ENCODE assay signal across 25 mouse cellular contexts in the genomic region with DNA sequence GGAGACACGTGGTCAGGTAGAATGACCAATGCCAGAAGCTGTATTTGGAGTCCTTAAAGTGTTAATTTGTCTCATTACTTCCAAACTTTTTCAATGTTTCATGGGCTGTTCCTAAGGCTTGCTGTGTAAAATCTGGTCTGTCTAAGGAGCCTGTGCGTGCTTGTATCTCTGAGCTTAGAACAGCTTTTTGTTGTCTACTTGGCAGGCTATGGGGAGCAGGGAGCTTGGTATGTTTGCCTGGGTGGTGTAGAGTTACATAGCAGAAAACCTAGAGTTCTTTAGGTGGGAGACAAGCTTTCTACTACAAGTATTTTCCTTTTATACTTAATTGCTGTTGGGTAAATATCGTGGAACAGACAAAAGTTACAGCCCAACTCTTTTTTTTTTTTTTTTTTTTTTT.
DNase-seq lines count a peak whose midpoint lies in the region; ATAC-seq lines count a peak whose summit lies in the region.
"Had no signal": no experiment of that assay in that cellular context is flagged by ENCODE, and none has a peak within 500 bp of the region (broad histone marks: within the 10 kb centered on the region; RNA-seq: fewer than 3 reads in every experiment).

No protein-coding gene starts in this region.

- no peaks in the 10 kb centered on the region for H3K9me3 ChIP-seq in kidney, embryonic 15.5 days (replicated peaks)
- no peaks in the 10 kb centered on the region for H3K9me3 ChIP-seq in embryonic facial prominence, embryonic 13.5 days
- H3K9me3 ChIP-seq in limb, embryonic 10.5 days (replicated peaks), result no peaks in the 10 kb centered on the region
- no peaks in the 10 kb centered on the region for H3K9me3 ChIP-seq in stomach, embryonic 15.5 days
- H3K9me3 ChIP-seq: forebrain, embryonic 15.5 days; G1E; heart, embryonic 12.5 days; hindbrain, embryonic 13.5 days; midbrain, embryonic 12.5 days; neural tube, embryonic 15.5 days had no signal

- peaks cover 38% of the 10 kb centered on the region for H3K4me1 ChIP-seq in kidney, embryonic 15.5 days
- peaks cover 51% of the 10 kb centered on the region for H3K4me1 ChIP-seq in embryonic facial prominence, embryonic 13.5 days
- peaks cover 61% of the 10 kb centered on the region for H3K4me1 ChIP-seq in limb, embryonic 10.5 days
- no peaks in the 10 kb centered on the region for H3K4me1 ChIP-seq in stomach, embryonic 15.5 days
- H3K4me1 ChIP-seq: forebrain, embryonic 15.5 days; neural tube, embryonic 15.5 days had no signal

- H3K36me3 ChIP-seq in kidney, embryonic 15.5 days, result no peaks in the 10 kb centered on the region
- H3K36me3 ChIP-seq in embryonic facial prominence, embryonic 13.5 days, result peaks cover 16% of the 10 kb centered on the region
- peaks cover 31% of the 10 kb centered on the region for H3K36me3 ChIP-seq in limb, embryonic 10.5 days
- H3K36me3 ChIP-seq in stomach, embryonic 15.5 days, result no peaks in the 10 kb centered on the region
- H3K36me3 ChIP-seq: forebrain, embryonic 15.5 days; G1E; neural tube, embryonic 15.5 days had no signal

- peak overlapping the region; percentile 54; the same call in 1 of the 2 replicates for H3K27ac ChIP-seq in kidney, embryonic 15.5 days
- H3K27ac ChIP-seq in embryonic facial prominence, embryonic 13.5 days, result peak overlapping the region; percentile 48
- peak overlapping the region; percentile 68 for H3K27ac ChIP-seq in limb, embryonic 10.5 days
- peak overlapping the region; percentile 40; the same call in 1 of the 2 replicates for H3K27ac ChIP-seq in stomach, embryonic 15.5 days
- H3K27ac ChIP-seq: forebrain, embryonic 15.5 days; hindbrain, embryonic 13.5 days; midbrain, embryonic 12.5 days; neural tube, embryonic 15.5 days had no signal

- no peak overlapping the region for H3K4me2 ChIP-seq in kidney, embryonic 15.5 days
- H3K4me2 ChIP-seq in embryonic facial prominence, embryonic 13.5 days, result no peak overlapping the region
- H3K4me2 ChIP-seq in stomach, embryonic 15.5 days, result no peak overlapping the region
- H3K4me2 ChIP-seq: forebrain, embryonic 15.5 days; heart, embryonic 12.5 days; hindbrain, embryonic 13.5 days; midbrain, embryonic 12.5 days; neural tube, embryonic 15.5 days had no signal

- DNase-seq in kidney, postnatal 4 days, result no peak
- no peak for DNase-seq in limb, embryonic 10.5 days (ENCODE audit: low spot score)
- no peak for DNase-seq in left cerebral cortex, postnatal 25 days (ENCODE audit: low spot score in 2 of 2)
- no peak for DNase-seq in spleen, postnatal 14 days (ENCODE audit: low spot score in 2 of 2)
- DNase-seq: adrenal gland, adult 8-10 months; B cell, adult 2 months; cerebellum, adult 11-12 months; cerebellum, postnatal 25 days; heart, adult 18-20 months; heart, postnatal 36 days; kidney, adult 8-10 months; layer of hippocampus, postnatal 36 days; lung, postnatal 14 days; right cerebral cortex, adult 18-20 months; right cerebral cortex, postnatal 4 days; thymus, postnatal 14 days had no signal

- WGBS in kidney, embryonic 15.5 days, result 32% methylated on average over 3 of the region's 3 CpGs
- WGBS in embryonic facial prominence, embryonic 13.5 days, result 32% methylated on average over 3 of the region's 3 CpGs
- 42% methylated on average over 3 of the region's 3 CpGs for WGBS in limb, embryonic 10.5 days
- WGBS in stomach, embryonic 15.5 days, result 38% methylated on average over 3 of the region's 3 CpGs

- ATAC-seq in kidney, embryonic 15.5 days (replicated peaks; ENCODE audit: low FRiP score), result peak; percentile 76
- no peak for ATAC-seq in embryonic facial prominence, embryonic 13.5 days (ENCODE audit: insufficient number of reproducible peaks, insufficient read depth, low FRiP score, low TSS enrichment, low read depth)
- no peak for ATAC-seq in stomach, embryonic 15.5 days (ENCODE audit: insufficient read depth, low FRiP score, low read depth)
- ATAC-seq: forebrain, embryonic 15.5 days had no signal

- H3K4me3 ChIP-seq in kidney, embryonic 15.5 days (replicated peaks), result no peak overlapping the region
- H3K4me3 ChIP-seq in embryonic facial prominence, embryonic 13.5 days, result no peak overlapping the region
- no peak overlapping the region for H3K4me3 ChIP-seq in limb, embryonic 10.5 days
- no peak overlapping the region for H3K4me3 ChIP-seq in stomach, embryonic 15.5 days (replicated peaks)
- H3K4me3 ChIP-seq: forebrain, embryonic 15.5 days; heart, embryonic 12.5 days; hindbrain, embryonic 13.5 days; midbrain, embryonic 12.5 days; neural tube, embryonic 15.5 days had no signal

- no peak overlapping the region for H3K9ac ChIP-seq in kidney, embryonic 15.5 days
- H3K9ac ChIP-seq in embryonic facial prominence, embryonic 13.5 days, result no peak overlapping the region
- no peak overlapping the region for H3K9ac ChIP-seq in stomach, embryonic 15.5 days
- H3K9ac ChIP-seq: forebrain, embryonic 15.5 days; heart, embryonic 12.5 days; hindbrain, embryonic 13.5 days; midbrain, embryonic 12.5 days; neural tube, embryonic 15.5 days had no signal

- intact Hi-C loops in left cerebral cortex, postnatal 25 days (cut with DNase I), result no loop called here

- H3K27me3 ChIP-seq in kidney, embryonic 15.5 days, result no peaks in the 10 kb centered on the region
- H3K27me3 ChIP-seq in embryonic facial prominence, embryonic 13.5 days, result no peaks in the 10 kb centered on the region
- H3K27me3 ChIP-seq in limb, embryonic 10.5 days (ENCODE audit: low read depth, poor library complexity, severe bottlenecking), result no peaks in the 10 kb centered on the region
- H3K27me3 ChIP-seq in stomach, embryonic 15.5 days (replicated peaks), result no peaks in the 10 kb centered on the region
- H3K27me3 ChIP-seq: forebrain, embryonic 15.5 days; heart, embryonic 12.5 days; hindbrain, embryonic 13.5 days; midbrain, embryonic 12.5 days; neural tube, embryonic 15.5 days had no signal
